Mouse (Mus musculus) brain, adult 2 months (tissue): ENCODE measurements at regions not wholly inside any gene's neighbourhood (a gene's known extent, or its start where the extent isn't known, plus 50 kb on each side); places are given as distances from the start of the nearest gene placed in this dataset.

Experiments
- DNase-seq: peaks from one replicate; pipeline ENCODE4 v3.0.0; 2011; ENCODE audit warnings: low read depth, low spot score

GRCm38 (mm10) chr11:82588744-82589143 lies 175.4 kb downstream of the Cct6b start:
- DNase-seq = peak; percentile 52

GRCm38 (mm10) chr11:82579841-82580415 lies 184.2 kb downstream of the Cct6b start:
- peak; percentile 84 for DNase-seq

- DNase-seq = no peak
These were observed 187.3 kb downstream of the Tmem132e start for GRCm38 (mm10) chr11:82576019-82576418.

- no peak for DNase-seq
These were observed 184.4 kb downstream of the Tmem132e start for GRCm38 (mm10) chr11:82573126-82573525.

- no peak for DNase-seq
These were observed 182.8 kb downstream of the Tmem132e start for GRCm38 (mm10) chr11:82571525-82571924.

GRCm38 (mm10) chr11:82569819-82570218 lies 181.1 kb downstream of the Tmem132e start:
- no peak for DNase-seq

- DNase-seq = peak; percentile 33
These were observed 179.5 kb downstream of the Tmem132e start for GRCm38 (mm10) chr11:82568219-82568676.

GRCm38 (mm10) chr11:82567014-82567685 lies 178.4 kb downstream of the Tmem132e start:
- peak; percentile 66 for DNase-seq

- DNase-seq = no peak
These were observed 177.4 kb downstream of the Tmem132e start for GRCm38 (mm10) chr11:82566092-82566491.

GRCm38 (mm10) chr11:82564181-82564580 lies 175.5 kb downstream of the Tmem132e start:
- peak; percentile 75 for DNase-seq

GRCm38 (mm10) chr11:82542028-82542427 lies 153.3 kb downstream of the Tmem132e start:
- no peak for DNase-seq

- peak; percentile 85 for DNase-seq
These were observed 152.7 kb downstream of the Tmem132e start for GRCm38 (mm10) chr11:82541376-82541775.

GRCm38 (mm10) chr11:82537931-82538330 lies 149.2 kb downstream of the Tmem132e start:
- DNase-seq = no peak

GRCm38 (mm10) chr11:82523200-82523802 lies 134.6 kb downstream of the Tmem132e start:
- peak; percentile 36 for DNase-seq

GRCm38 (mm10) chr11:82521383-82521782 lies 132.7 kb downstream of the Tmem132e start:
- DNase-seq = peak; percentile 94

- DNase-seq = no peak
These were observed 130.0 kb downstream of the Tmem132e start for GRCm38 (mm10) chr11:82518691-82519090.

- DNase-seq = peak; percentile 43
These were observed 125.9 kb downstream of the Tmem132e start for GRCm38 (mm10) chr11:82514526-82515144.

- DNase-seq = no peak
These were observed 119.9 kb downstream of the Tmem132e start for GRCm38 (mm10) chr11:82508564-82508963.
